Comparison of ENCODE assay signal across 12 mouse cellular contexts in the genomic region with DNA sequence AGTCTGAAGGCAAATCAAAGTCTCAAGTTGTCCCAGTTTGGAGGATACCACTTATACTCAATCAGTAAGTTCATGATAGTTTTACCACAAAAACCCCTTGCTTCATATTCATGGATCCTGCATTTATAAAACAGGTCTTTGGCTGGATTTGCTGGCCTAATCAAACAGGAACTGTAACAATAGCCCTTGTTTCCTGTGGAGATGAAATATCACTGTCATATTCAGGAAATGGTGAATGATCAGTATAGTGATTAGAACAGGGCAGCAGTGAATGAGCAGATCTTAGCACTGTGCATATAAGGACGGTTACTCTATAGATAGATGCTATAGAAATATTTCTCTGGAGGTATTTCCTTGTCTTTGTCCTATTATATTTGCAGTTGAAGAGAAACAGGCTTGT. TPM values are rescaled to one million over a fixed set of nuclear protein-coding genes. Genes with fewer than 3 reads are reported as not detected.
"Had no signal": no experiment of that assay in that cellular context is flagged by ENCODE, and none has a peak within 500 bp of the region (broad histone marks: within the 10 kb centered on the region; RNA-seq: fewer than 3 reads in every experiment).

No protein-coding gene starts in this region.

- H3K27me3 ChIP-seq: intestine, embryonic 15.5 days; liver, embryonic 13.5 days; lung, embryonic 15.5 days had no signal

- H3K36me3 ChIP-seq: intestine, embryonic 15.5 days; liver, embryonic 13.5 days; lung, embryonic 15.5 days had no signal

- H3K4me1 ChIP-seq: intestine, embryonic 15.5 days; liver, embryonic 13.5 days had no signal

- H3K9ac ChIP-seq: intestine, embryonic 15.5 days; liver, embryonic 13.5 days; lung, embryonic 15.5 days had no signal

- H3K4me3 ChIP-seq: intestine, embryonic 15.5 days; left cerebral cortex, adult 2 months; liver, embryonic 13.5 days; lung, embryonic 15.5 days had no signal

- H3K9me3 ChIP-seq: liver, embryonic 13.5 days; lung, embryonic 15.5 days had no signal

- H3K4me2 ChIP-seq: intestine, embryonic 15.5 days; liver, embryonic 13.5 days; lung, embryonic 15.5 days; midbrain, embryonic 11.5 days had no signal

- H3K27ac ChIP-seq: intestine, embryonic 15.5 days; left cerebral cortex, adult 2 months; liver, embryonic 13.5 days; lung, embryonic 15.5 days had no signal

- DNase-seq: kidney, adult 11 months; kidney, postnatal 25 days; layer of hippocampus, postnatal 36 days; liver, embryonic 13.5 days; midbrain, embryonic 14.5 days; thymus, adult 18-20 months; thymus, postnatal 36 days had no signal

RNA-seq across cellular contexts. Expression of a gene that starts 25.8 kb away (rescaled TPM):
- total RNA-seq: megakaryocyte-erythroid progenitor cell, adult 5-6 weeks had no signal
